Mouse (Mus musculus) small intestine, adult 2 months (tissue): Measurements from ENCODE around the gene Uprt. TPM values are rescaled to one million over a fixed set of nuclear protein-coding genes. Genes with fewer than 3 reads are reported as not detected.

Experiments
- H3K27ac ChIP-seq: fragments of 200-500 bp; 2 replicates; pipeline ENCODE4 v1.5.1; 2012; ENCODE audit warnings: low read depth, low read length, control low read depth, inconsistent platforms; ENCODE audit not compliant: insufficient read depth
- H3K27me3 ChIP-seq: fragments of 200-500 bp; 2 replicates; pipeline ENCODE4 v1.6.1; 2012; ENCODE audit warnings: mild to moderate bottlenecking, moderate library complexity, low read length, inconsistent platforms; ENCODE audit not compliant: control insufficient read depth, insufficient read depth
- H3K36me3 ChIP-seq: fragments of 200-500 bp; 2 replicates; pipeline ENCODE4 v1.6.1; 2012; ENCODE audit warnings: mild to moderate bottlenecking, low read length, control low read depth, inconsistent platforms; ENCODE audit not compliant: control insufficient read depth, insufficient read depth
- H3K4me1 ChIP-seq: fragments of 200-500 bp; 2 replicates; pipeline ENCODE4 v1.6.1; 2012; ENCODE audit warnings: low read length, inconsistent platforms, mixed read lengths; ENCODE audit not compliant: control insufficient read depth, insufficient read depth, insufficient read length
- H3K4me3 ChIP-seq: fragments of 200-500 bp; 2 replicates; pipeline ENCODE4 v1.5.1; 2012; ENCODE audit warnings: low read depth, mild to moderate bottlenecking, control low read depth, inconsistent platforms, low read length, moderate library complexity
- CTCF ChIP-seq: fragments of 200-500 bp; IDR thresholded peaks from 2 replicates; pipeline ENCODE4 v1.5.1; 2012; ENCODE audit warnings: low read depth, mild to moderate bottlenecking, control low read depth, inconsistent platforms, low read length, moderate library complexity, mixed read lengths; ENCODE audit not compliant: insufficient replicate concordance, insufficient read length; ENCODE audit errors: extremely low read depth
- POLR2A ChIP-seq: fragments of 200-500 bp; IDR thresholded peaks from 2 replicates; pipeline ENCODE4 v1.6.1; 2012; ENCODE audit warnings: low read depth, mild to moderate bottlenecking, control low read depth, inconsistent platforms, low read length, moderate library complexity
- WGBS: fragments of 180-500 bp; shearing (Covaris S2); methylation state at CpG from one replicate; pipeline ENCODE4 v1.1.7; 2018; 5-methylcytosine and 5-hydroxymethylcytosine counted together
- polyA plus RNA-seq: library from polyadenylated mRNA; depleted of rRNA; stranded (reverse); fragments of >200 nt; gene quantifications from 2 replicates; pipeline ENCODE4 v1.2.3, GENCODE M21; 2012; rRNA removed

Gene Uprt
- polyA plus RNA-seq: 1.9 and 4.1 TPM in 2 replicates

DNA sequence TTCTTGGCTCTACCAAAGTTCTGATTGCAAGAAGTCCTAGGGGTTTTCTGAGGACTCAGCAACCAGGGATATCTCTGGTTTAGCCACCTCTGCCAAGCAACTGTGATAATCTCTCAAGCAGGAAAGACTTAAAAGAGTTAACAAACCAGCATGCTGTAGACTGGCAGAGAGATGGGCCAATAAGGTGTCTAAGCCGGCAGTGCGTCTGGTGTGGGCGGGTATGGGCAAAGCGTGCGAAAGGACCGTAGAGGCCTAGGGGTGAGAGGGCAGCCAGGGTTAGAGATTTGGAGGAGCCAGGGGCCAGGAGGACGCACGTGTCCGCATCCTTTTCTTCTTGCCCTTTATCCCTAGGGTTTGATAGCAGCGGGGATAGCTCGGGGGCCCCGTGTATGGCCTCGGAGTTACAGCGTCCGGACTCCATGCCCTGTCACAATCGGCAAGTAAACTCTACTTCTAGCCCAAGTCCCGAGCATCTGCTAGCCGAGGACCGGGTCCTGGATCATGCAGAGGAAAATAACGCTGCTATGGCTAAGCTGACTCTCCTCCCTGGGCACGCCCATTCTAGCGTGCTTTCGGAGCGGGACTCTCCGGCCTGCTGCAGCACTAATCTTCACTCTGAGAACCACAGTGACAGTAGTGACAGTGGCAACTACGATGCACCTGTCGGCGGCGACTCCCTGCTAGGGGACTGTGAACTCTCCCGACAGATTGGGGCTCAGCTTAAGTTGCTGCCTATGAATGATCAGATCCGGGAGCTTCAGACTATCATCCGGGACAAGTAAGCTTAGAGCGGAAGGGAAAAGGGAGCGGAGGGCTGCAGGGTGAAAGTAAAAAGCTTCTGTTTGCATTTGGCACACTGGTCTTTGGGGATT, at the start of gene Uprt:
Gene Uprt, plus strand, starts transcription at position 247 of the 872 bp plus-strand sequence.
- H3K27ac ChIP-seq: peak within 1 kb of the TSS; percentile 72
- 16% methylated on average over 34 of the region's 34 CpGs for WGBS
- peaks cover 3% of the 10 kb centered on the region; the same call in 1 of the 2 replicates for H3K4me1 ChIP-seq
- TF ChIP-seq POLR2A (no peak; the same call in 1 of the 2 replicates), CTCF (no peak)
- peak within 1 kb of the TSS; percentile 85 for H3K4me3 ChIP-seq
- no peaks in the 10 kb centered on the region for H3K27me3 ChIP-seq
- no peaks in the 10 kb centered on the region for H3K36me3 ChIP-seq

DNA sequence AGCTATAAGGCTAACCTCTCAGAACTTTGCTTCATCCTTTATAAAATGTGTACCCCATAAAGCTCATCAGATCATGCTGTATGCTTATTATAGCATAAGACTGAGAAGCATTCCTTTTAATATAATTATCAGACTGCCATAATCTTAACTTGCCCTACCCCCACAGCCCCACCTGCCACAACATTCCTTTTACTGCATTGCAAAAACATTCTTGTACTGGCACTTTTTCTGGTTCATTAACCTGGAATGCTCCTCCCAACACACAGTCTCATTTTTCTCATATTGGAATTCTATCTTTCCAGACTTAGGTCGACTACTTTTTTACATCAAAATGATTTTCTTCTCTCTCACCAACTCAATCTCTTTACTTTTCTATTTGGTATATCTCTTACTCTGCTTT, 49.2 kb upstream of the Uprt start:
- H3K4me1 ChIP-seq: no peaks in the 10 kb centered on the region
- no peaks in the 10 kb centered on the region for H3K27me3 ChIP-seq
- H3K4me3 ChIP-seq: no peak overlapping the region
- H3K27ac ChIP-seq: no peak overlapping the region
- no peak for TF ChIP-seq CTCF
- no peak for TF ChIP-seq POLR2A
- WGBS: 58% methylated on average over 1 of the region's 1 CpGs
- H3K36me3 ChIP-seq: no peaks in the 10 kb centered on the region

DNA sequence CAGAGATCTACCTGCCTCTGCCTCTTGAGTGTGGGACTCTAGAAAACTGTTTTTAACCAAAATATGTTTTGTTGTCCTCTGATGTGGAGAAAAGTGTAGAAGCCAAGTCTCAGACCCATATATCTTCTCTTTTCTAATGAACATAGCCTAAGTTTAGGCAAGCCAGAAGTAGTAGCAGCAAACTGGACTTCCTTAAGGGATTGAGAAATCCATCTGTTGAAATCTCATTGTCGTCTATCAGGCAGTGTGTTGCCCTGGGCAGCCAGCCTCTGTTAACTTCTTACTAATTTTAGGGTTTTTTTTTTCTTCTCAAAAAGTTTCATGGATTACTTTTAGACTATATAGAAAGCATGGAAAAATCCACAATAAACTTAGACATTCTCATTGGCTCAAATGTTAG, 30.2 kb upstream of the Uprt start:
- Histone ChIP-seq H3K4me3 (no peak overlapping the region), H3K27ac (no peak overlapping the region), H3K27me3 (no peaks in the 10 kb centered on the region), H3K4me1 (no peaks in the 10 kb centered on the region), H3K36me3 (no peaks in the 10 kb centered on the region)
- no peak for TF ChIP-seq POLR2A
- WGBS: 74% methylated on average over 1 of the region's 1 CpGs

DNA sequence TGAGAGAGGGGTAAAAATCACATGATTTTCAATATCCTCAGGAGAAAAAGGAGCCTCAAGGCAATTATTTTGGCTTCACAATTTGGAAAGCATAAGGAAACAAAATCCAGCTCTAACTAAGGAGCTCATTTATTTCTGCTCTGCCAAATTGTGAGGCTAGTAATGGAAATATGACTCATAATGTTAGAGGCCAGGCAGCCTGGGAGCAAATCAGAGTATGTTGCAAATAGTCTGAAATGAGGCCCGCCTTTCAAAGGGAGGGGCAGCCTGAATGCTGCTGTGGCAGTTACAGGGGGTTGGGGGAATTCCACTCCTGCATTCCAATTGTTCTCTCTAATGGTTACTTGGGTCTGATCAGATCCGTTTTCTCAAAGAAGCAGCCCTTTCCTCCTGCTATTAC, 20.9 kb upstream of the Uprt start:
- no peaks in the 10 kb centered on the region for H3K36me3 ChIP-seq
- H3K4me1 ChIP-seq: no peaks in the 10 kb centered on the region
- H3K27me3 ChIP-seq: no peaks in the 10 kb centered on the region
- 39% methylated on average over 2 of the region's 2 CpGs for WGBS
- TF ChIP-seq POLR2A (no peak), CTCF (no peak)
- H3K4me3 ChIP-seq: no peak overlapping the region
- H3K27ac ChIP-seq: no peak overlapping the region

DNA sequence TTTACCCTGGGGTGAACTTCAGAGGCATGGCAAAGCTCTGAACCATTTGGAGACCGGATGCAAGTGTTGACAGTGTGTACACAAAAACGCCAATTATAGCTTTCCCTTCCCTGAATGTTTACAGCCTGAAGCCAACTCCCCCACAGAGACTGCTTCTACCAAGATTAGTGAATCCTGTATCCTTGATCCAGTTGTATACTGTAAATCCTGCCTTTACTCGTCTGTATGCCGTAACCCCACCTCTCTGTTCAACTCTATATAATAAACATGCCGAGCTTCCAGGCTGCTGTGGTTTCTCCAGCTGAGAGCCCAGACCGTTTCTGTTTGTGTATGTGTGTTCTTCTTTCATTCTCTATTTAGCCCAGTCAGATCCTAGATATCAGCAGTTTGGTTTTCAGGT, 18.2 kb upstream of the Uprt start:
- H3K4me1 ChIP-seq: no peaks in the 10 kb centered on the region
- no peaks in the 10 kb centered on the region for H3K36me3 ChIP-seq
- H3K27ac ChIP-seq: no peak overlapping the region
- no peak overlapping the region for H3K4me3 ChIP-seq
- H3K27me3 ChIP-seq: no peaks in the 10 kb centered on the region
- TF ChIP-seq POLR2A (no peak), CTCF (no peak)
- 49% methylated on average over 6 of the region's 6 CpGs for WGBS

DNA sequence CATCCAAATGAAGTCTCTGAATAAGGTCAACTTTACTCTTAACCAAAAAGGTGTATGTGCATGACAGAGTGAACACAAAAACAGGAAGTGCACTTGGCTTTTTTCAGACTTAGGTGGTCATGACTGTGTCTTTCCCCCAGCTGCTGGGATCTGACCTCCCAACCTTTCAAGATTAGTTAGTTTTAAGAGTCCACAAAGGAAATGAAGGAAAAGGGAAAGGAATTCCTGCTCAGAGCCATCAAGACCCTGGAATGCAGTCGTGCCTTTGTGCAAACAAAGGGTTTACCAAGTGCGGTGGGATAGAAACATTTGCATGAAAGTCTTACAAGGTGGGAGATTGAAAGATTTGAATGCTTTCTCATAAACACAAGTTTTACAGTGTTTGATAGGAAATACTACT, 4.6 kb upstream of the Uprt start:
- H3K4me1 ChIP-seq: no peaks in the 10 kb centered on the region
- no peak overlapping the region for H3K27ac ChIP-seq
- H3K36me3 ChIP-seq: no peaks in the 10 kb centered on the region
- H3K27me3 ChIP-seq: no peaks in the 10 kb centered on the region
- TF ChIP-seq POLR2A (no peak), CTCF (no peak)
- 19% methylated on average over 2 of the region's 2 CpGs for WGBS
- no peak overlapping the region for H3K4me3 ChIP-seq

DNA sequence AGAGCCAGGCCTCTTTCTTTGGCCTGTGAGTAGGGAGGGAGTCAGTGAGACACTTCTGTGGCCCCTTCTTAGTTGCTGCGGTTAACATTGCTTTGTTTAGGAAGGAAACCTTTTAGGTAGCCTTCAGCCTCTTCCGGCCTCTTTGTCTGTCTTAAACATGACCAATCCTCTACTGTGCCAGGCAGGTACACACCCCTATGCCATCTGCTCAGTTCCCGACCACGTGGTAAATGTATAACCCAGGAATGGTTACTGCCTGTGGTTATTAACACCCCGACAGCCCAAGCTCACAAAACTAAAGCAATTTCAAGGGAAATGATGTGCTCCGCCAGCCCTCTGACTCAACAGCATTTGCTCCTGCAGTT, 808 bp downstream of the Uprt start:
- 14% methylated on average over 6 of the region's 6 CpGs for WGBS
- H3K27ac ChIP-seq: peak overlapping the region; percentile 72
- peaks cover 3% of the 10 kb centered on the region; the same call in 1 of the 2 replicates for H3K4me1 ChIP-seq
- TF ChIP-seq POLR2A: no peak
- no peak for TF ChIP-seq CTCF
- no peaks in the 10 kb centered on the region for H3K36me3 ChIP-seq
- peak overlapping the region; percentile 85 for H3K4me3 ChIP-seq
- no peaks in the 10 kb centered on the region for H3K27me3 ChIP-seq
